Mouse (Mus musculus) right cerebral cortex, postnatal 4 days (tissue): Measurements from ENCODE around the gene Fndc5.

Experiments
- DNase-seq: peaks from one replicate; pipeline ENCODE4 v3.0.0-alpha.2; 2022

Gene Fndc5

GRCm38 (mm10) chr4:129124652-129125146 is 12.1 kb upstream of the Fndc5 start:
- DNase-seq = peak; percentile 74

- no peak for DNase-seq
Observed at GRCm38 (mm10) chr4:129125736-129126451, 10.9 kb upstream of the Fndc5 start.

GRCm38 (mm10) chr4:129128582-129129338 is 8.0 kb upstream of the Fndc5 start:
- no peak for DNase-seq

- DNase-seq = no peak
Observed at GRCm38 (mm10) chr4:129129387-129129786, 7.4 kb upstream of the Fndc5 start.

GRCm38 (mm10) chr4:129130149-129130548 is 6.7 kb upstream of the Fndc5 start:
- peak; percentile 53 for DNase-seq

GRCm38 (mm10) chr4:129130755-129131303 is 6.0 kb upstream of the Fndc5 start:
- DNase-seq = no peak

GRCm38 (mm10) chr4:129134799-129135585 is 1.8 kb upstream of the Fndc5 start:
- peak; percentile 84 for DNase-seq

- DNase-seq = no peak
Observed at GRCm38 (mm10) chr4:129135637-129136036, 1.2 kb upstream of the Fndc5 start.

- DNase-seq = no peak
Observed at GRCm38 (mm10) chr4:129136189-129136578, 615 bp upstream of the Fndc5 start.

GRCm38 (mm10) chr4:129137392-129138321 is 858 bp downstream of the Fndc5 start:
- DNase-seq = no peak

GRCm38 (mm10) chr4:129139642-129140041 is 2.8 kb downstream of the Fndc5 start:
- DNase-seq = no peak

GRCm38 (mm10) chr4:129140808-129141207 is 4.0 kb downstream of the Fndc5 start:
- no peak for DNase-seq

GRCm38 (mm10) chr4:129141560-129142438 is 5.0 kb downstream of the Fndc5 start:
- no peak for DNase-seq

- DNase-seq = no peak
Observed at GRCm38 (mm10) chr4:129142439-129143045, 5.7 kb downstream of the Fndc5 start.

- no peak for DNase-seq
Observed at GRCm38 (mm10) chr4:129143509-129143908, 6.7 kb downstream of the Fndc5 start.

- DNase-seq = peak; percentile 65
Observed at GRCm38 (mm10) chr4:129144401-129145367, 7.9 kb downstream of the Fndc5 start.

GRCm38 (mm10) chr4:129145411-129145810 is 8.6 kb downstream of the Fndc5 start:
- no peak for DNase-seq

- DNase-seq = no peak
Observed at GRCm38 (mm10) chr4:129145943-129146342, 9.1 kb downstream of the Fndc5 start.

GRCm38 (mm10) chr4:129146392-129146791 is 9.6 kb downstream of the Fndc5 start:
- no peak for DNase-seq
